Mouse (Mus musculus): ENCODE data around the gene Nos1ap. TPM values are rescaled to one million over a fixed set of nuclear protein-coding genes. Genes with fewer than 3 reads are reported as not detected.

Nos1ap gene
- polyA plus RNA-seq, 1 experiment, result 146 TPM

- Histone ChIP-seq H3K4me3 (ENCODE audit: insufficient read depth, low read length) (no peak overlapping the region), H3K4me1 (ENCODE audit: control insufficient read depth, insufficient read depth, low read length) (peaks cover 5% of the 10 kb centered on the region; the same call in 1 of the 2 replicates), H3K27ac (ENCODE audit: insufficient read depth, low read length) (no peak overlapping the region)
- TF ChIP-seq CTCF (IDR thresholded peaks at IDR 0.05; ENCODE audit: extremely low read depth, insufficient read depth, low read length) (no peak), POLR2A (IDR thresholded peaks at IDR 0.05; ENCODE audit: extremely low read depth, insufficient read depth, low read length) (no peak)
Observed at GRCm38 (mm10) chr1:170438471-170439151, 151.1 kb downstream of the Nos1ap start.

- Histone ChIP-seq H3K27ac (ENCODE audit: insufficient read depth, low read length) (no peak overlapping the region), H3K4me1 (ENCODE audit: control insufficient read depth, insufficient read depth, low read length) (peaks cover 6% of the 10 kb centered on the region), H3K4me3 (ENCODE audit: insufficient read depth, low read length) (no peak overlapping the region)
- no peak for TF ChIP-seq POLR2A (IDR thresholded peaks at IDR 0.05; ENCODE audit: extremely low read depth, insufficient read depth, low read length)
- TF ChIP-seq CTCF (IDR thresholded peaks at IDR 0.05; ENCODE audit: extremely low read depth, insufficient read depth, low read length), result no peak
Observed at GRCm38 (mm10) chr1:170434146-170434545, 155.5 kb downstream of the Nos1ap start.

- Histone ChIP-seq H3K27ac (ENCODE audit: insufficient read depth, low read length) (no peak overlapping the region), H3K4me1 (ENCODE audit: control insufficient read depth, insufficient read depth, low read length) (peaks cover 5% of the 10 kb centered on the region), H3K4me3 (ENCODE audit: insufficient read depth, low read length) (no peak overlapping the region)
- TF ChIP-seq POLR2A (IDR thresholded peaks at IDR 0.05; ENCODE audit: extremely low read depth, insufficient read depth, low read length) (no peak), CTCF (IDR thresholded peaks at IDR 0.05; ENCODE audit: extremely low read depth, insufficient read depth, low read length) (no peak)
Observed at GRCm38 (mm10) chr1:170433661-170434060, 156.0 kb downstream of the Nos1ap start.

GRCm38 (mm10) chr1:170432288-170432687 is 157.4 kb downstream of the Nos1ap start:
- TF ChIP-seq CTCF (IDR thresholded peaks at IDR 0.05; ENCODE audit: extremely low read depth, insufficient read depth, low read length) (no peak), POLR2A (IDR thresholded peaks at IDR 0.05; ENCODE audit: extremely low read depth, insufficient read depth, low read length) (no peak)

GRCm38 (mm10) chr1:170431312-170431711 is 158.3 kb downstream of the Nos1ap start:
- TF ChIP-seq CTCF (IDR thresholded peaks at IDR 0.05; ENCODE audit: extremely low read depth, insufficient read depth, low read length) (no peak), POLR2A (IDR thresholded peaks at IDR 0.05; ENCODE audit: extremely low read depth, insufficient read depth, low read length) (no peak)
- 0 out of 2 replicates have a peak overlapping the region, but pooled peaks have one; percentile 12 for H3K27ac ChIP-seq (ENCODE audit: insufficient read depth, low read length)
- H3K4me3 ChIP-seq (ENCODE audit: insufficient read depth, low read length), result no peak overlapping the region
- H3K4me1 ChIP-seq (ENCODE audit: control insufficient read depth, insufficient read depth, low read length), result peaks cover 5% of the 10 kb centered on the region

More at GRCm38 (mm10) chr1:170432288-170432687, 157.4 kb downstream of the Nos1ap start:
- Histone ChIP-seq H3K27ac (ENCODE audit: insufficient read depth, low read length) (no peak overlapping the region), H3K4me3 (ENCODE audit: insufficient read depth, low read length) (no peak overlapping the region), H3K4me1 (ENCODE audit: control insufficient read depth, insufficient read depth, low read length) (peaks cover 5% of the 10 kb centered on the region)

- TF ChIP-seq CTCF (IDR thresholded peaks at IDR 0.05; ENCODE audit: extremely low read depth, insufficient read depth, low read length) (no peak), POLR2A (IDR thresholded peaks at IDR 0.05; ENCODE audit: extremely low read depth, insufficient read depth, low read length) (no peak)
- Histone ChIP-seq H3K4me1 (ENCODE audit: control insufficient read depth, insufficient read depth, low read length) (peaks cover 7% of the 10 kb centered on the region), H3K4me3 (ENCODE audit: insufficient read depth, low read length) (no peak overlapping the region), H3K27ac (ENCODE audit: insufficient read depth, low read length) (no peak overlapping the region)
Observed at GRCm38 (mm10) chr1:170430660-170431059, 159.0 kb downstream of the Nos1ap start.

GRCm38 (mm10) chr1:170429656-170430055 is 160.0 kb downstream of the Nos1ap start:
- peaks cover 7% of the 10 kb centered on the region for H3K4me1 ChIP-seq (ENCODE audit: control insufficient read depth, insufficient read depth, low read length)
- H3K4me3 ChIP-seq (ENCODE audit: insufficient read depth, low read length), result no peak overlapping the region
- no peak overlapping the region for H3K27ac ChIP-seq (ENCODE audit: insufficient read depth, low read length)
- TF ChIP-seq POLR2A (IDR thresholded peaks at IDR 0.05; ENCODE audit: extremely low read depth, insufficient read depth, low read length), result no peak
- no peak for TF ChIP-seq CTCF (IDR thresholded peaks at IDR 0.05; ENCODE audit: extremely low read depth, insufficient read depth, low read length)

GRCm38 (mm10) chr1:170428141-170428540 is 161.5 kb downstream of the Nos1ap start:
- peaks cover 10% of the 10 kb centered on the region for H3K4me1 ChIP-seq (ENCODE audit: control insufficient read depth, insufficient read depth, low read length)
- no peak for TF ChIP-seq POLR2A (IDR thresholded peaks at IDR 0.05; ENCODE audit: extremely low read depth, insufficient read depth, low read length)
- TF ChIP-seq CTCF (IDR thresholded peaks at IDR 0.05; ENCODE audit: extremely low read depth, insufficient read depth, low read length), result no peak
- no peak overlapping the region for H3K27ac ChIP-seq (ENCODE audit: insufficient read depth, low read length)
- H3K4me3 ChIP-seq (ENCODE audit: insufficient read depth, low read length), result no peak overlapping the region

GRCm38 (mm10) chr1:170424258-170424889 is 165.3 kb downstream of the Nos1ap start:
- Histone ChIP-seq H3K27ac (ENCODE audit: insufficient read depth, low read length) (0 out of 2 replicates have a peak overlapping the region, but pooled peaks have one; percentile 45), H3K4me3 (ENCODE audit: insufficient read depth, low read length) (no peak overlapping the region), H3K4me1 (ENCODE audit: control insufficient read depth, insufficient read depth, low read length) (peaks cover 7% of the 10 kb centered on the region)
- no peak for TF ChIP-seq CTCF (IDR thresholded peaks at IDR 0.05; ENCODE audit: extremely low read depth, insufficient read depth, low read length)
- TF ChIP-seq POLR2A (IDR thresholded peaks at IDR 0.05; ENCODE audit: extremely low read depth, insufficient read depth, low read length), result no peak

GRCm38 (mm10) chr1:170423048-170423447 is 166.6 kb downstream of the Nos1ap start:
- H3K27ac ChIP-seq (ENCODE audit: insufficient read depth, low read length), result peak overlapping the region; percentile 30; the same call in 1 of the 2 replicates
- no peak for TF ChIP-seq CTCF (IDR thresholded peaks at IDR 0.05; ENCODE audit: extremely low read depth, insufficient read depth, low read length)
- no peak for TF ChIP-seq POLR2A (IDR thresholded peaks at IDR 0.05; ENCODE audit: extremely low read depth, insufficient read depth, low read length)
- peaks cover 7% of the 10 kb centered on the region for H3K4me1 ChIP-seq (ENCODE audit: control insufficient read depth, insufficient read depth, low read length)
- no peak overlapping the region for H3K4me3 ChIP-seq (ENCODE audit: insufficient read depth, low read length)
